ENCODE assay signal across 8 mouse cellular contexts in genomic region chr13:69739091-69739758, GRCm38 (mm10). TPM values are rescaled to one million over a fixed set of nuclear protein-coding genes. Genes with fewer than 3 reads are reported as not detected.
DNase-seq lines count a peak whose midpoint lies in the region; ATAC-seq lines count a peak whose summit lies in the region.

No protein-coding gene starts in this region.

- H3K27ac ChIP-seq in kidney, embryonic 15.5 days = peak overlapping the region; percentile 54; the same call in 1 of the 2 replicates
- H3K27ac ChIP-seq in embryonic facial prominence, embryonic 13.5 days = no peak overlapping the region
- peak overlapping the region; percentile 91 for H3K27ac ChIP-seq in hindbrain, embryonic 11.5 days (ENCODE audit: low read depth, low read length)
- peak overlapping the region; percentile 43; the same call in 1 of the 2 replicates for H3K27ac ChIP-seq in limb, embryonic 15.5 days
- peak overlapping the region; percentile 93 for H3K27ac ChIP-seq in neural tube, embryonic 12.5 days

- no peaks in the 10 kb centered on the region for H3K36me3 ChIP-seq in kidney, embryonic 15.5 days
- no peaks in the 10 kb centered on the region for H3K36me3 ChIP-seq in embryonic facial prominence, embryonic 13.5 days
- H3K36me3 ChIP-seq in hindbrain, embryonic 11.5 days (ENCODE audit: control insufficient read depth, insufficient read depth, low read length) = no peaks in the 10 kb centered on the region
- no peaks in the 10 kb centered on the region for H3K36me3 ChIP-seq in limb, embryonic 15.5 days
- H3K36me3 ChIP-seq in neural tube, embryonic 12.5 days = no peaks in the 10 kb centered on the region; the same call in none of the 2 replicates

- H3K9me3 ChIP-seq in kidney, embryonic 15.5 days (replicated peaks) = no peaks in the 10 kb centered on the region
- no peaks in the 10 kb centered on the region; the same call in 1 of the 2 replicates for H3K9me3 ChIP-seq in embryonic facial prominence, embryonic 13.5 days
- H3K9me3 ChIP-seq in hindbrain, embryonic 11.5 days (ENCODE audit: control insufficient read depth, low read length) = no peaks in the 10 kb centered on the region
- H3K9me3 ChIP-seq in limb, embryonic 15.5 days = no peaks in the 10 kb centered on the region; the same call in 1 of the 2 replicates
- no peaks in the 10 kb centered on the region for H3K9me3 ChIP-seq in neural tube, embryonic 12.5 days

- H3K4me3 ChIP-seq in kidney, embryonic 15.5 days (replicated peaks) = peak overlapping the region; percentile 70
- peak overlapping the region; percentile 68 for H3K4me3 ChIP-seq in embryonic facial prominence, embryonic 13.5 days
- H3K4me3 ChIP-seq in hindbrain, embryonic 11.5 days (ENCODE audit: low read depth, low read length) = peak overlapping the region; percentile 74
- H3K4me3 ChIP-seq in limb, embryonic 15.5 days = peak overlapping the region; percentile 72
- peak overlapping the region; percentile 79 for H3K4me3 ChIP-seq in neural tube, embryonic 12.5 days

- H3K4me1 ChIP-seq in kidney, embryonic 15.5 days = peaks cover 31% of the 10 kb centered on the region
- H3K4me1 ChIP-seq in embryonic facial prominence, embryonic 13.5 days = peaks cover 18% of the 10 kb centered on the region
- H3K4me1 ChIP-seq in hindbrain, embryonic 11.5 days (replicated peaks; ENCODE audit: control insufficient read depth, insufficient read depth, low read length) = peaks cover 3% of the 10 kb centered on the region; the same call in 1 of the 2 replicates
- H3K4me1 ChIP-seq in limb, embryonic 15.5 days = peaks cover 30% of the 10 kb centered on the region
- peaks cover 39% of the 10 kb centered on the region for H3K4me1 ChIP-seq in neural tube, embryonic 12.5 days

- peaks cover 68% of the 10 kb centered on the region for H3K27me3 ChIP-seq in kidney, embryonic 15.5 days
- H3K27me3 ChIP-seq in embryonic facial prominence, embryonic 13.5 days = peaks cover 81% of the 10 kb centered on the region
- peaks cover 3% of the 10 kb centered on the region; the same call in 1 of the 2 replicates for H3K27me3 ChIP-seq in hindbrain, embryonic 11.5 days (ENCODE audit: control insufficient read depth, insufficient read depth, low read length)
- H3K27me3 ChIP-seq in limb, embryonic 15.5 days = peaks cover 54% of the 10 kb centered on the region
- H3K27me3 ChIP-seq in neural tube, embryonic 12.5 days (replicated peaks) = peaks cover 26% of the 10 kb centered on the region

- ATAC-seq in kidney, embryonic 15.5 days (replicated peaks; ENCODE audit: low FRiP score) = peak; percentile 80
- peak; percentile 48 for ATAC-seq in embryonic facial prominence, embryonic 13.5 days (ENCODE audit: insufficient number of reproducible peaks, insufficient read depth, low FRiP score, low TSS enrichment, low read depth)
- ATAC-seq in hindbrain, embryonic 11.5 days (ENCODE audit: low FRiP score) = peak; percentile 75
- ATAC-seq in limb, embryonic 15.5 days (ENCODE audit: insufficient number of reproducible peaks, low FRiP score, low TSS enrichment, low read depth) = peak; percentile 25
- peak; percentile 74 for ATAC-seq in neural tube, embryonic 12.5 days (ENCODE audit: low FRiP score, low read depth)

- peak overlapping the region; percentile 65 for H3K9ac ChIP-seq in kidney, embryonic 15.5 days
- peak overlapping the region; percentile 73 for H3K9ac ChIP-seq in embryonic facial prominence, embryonic 13.5 days
- peak overlapping the region; percentile 79 for H3K9ac ChIP-seq in hindbrain, embryonic 11.5 days (ENCODE audit: low read depth, low read length)
- H3K9ac ChIP-seq in limb, embryonic 15.5 days = peak overlapping the region; percentile 50
- H3K9ac ChIP-seq in neural tube, embryonic 12.5 days = peak overlapping the region; percentile 90

- H3K4me2 ChIP-seq in kidney, embryonic 15.5 days = peak overlapping the region; percentile 98
- peak overlapping the region; percentile 99 for H3K4me2 ChIP-seq in embryonic facial prominence, embryonic 13.5 days
- H3K4me2 ChIP-seq in hindbrain, embryonic 11.5 days (replicated peaks; ENCODE audit: low read depth, low read length) = peak overlapping the region; percentile 90
- peak overlapping the region; percentile 100 for H3K4me2 ChIP-seq in limb, embryonic 15.5 days
- H3K4me2 ChIP-seq in neural tube, embryonic 12.5 days (replicated peaks) = peak overlapping the region; percentile 88

- no peak for DNase-seq in kidney, adult 18-20 months
- DNase-seq in adrenal gland, postnatal 14 days = peak; percentile 43
- peak; percentile 74 for DNase-seq in hindbrain, embryonic 11.5 days (ENCODE audit: low spot score)
- no peak for DNase-seq in c-Kit-positive CD71-positive TER-119-positive erythroid progenitor cells, embryonic 14.5 days (ENCODE audit: low spot score)

- WGBS in kidney, embryonic 15.5 days = under 1% methylated on average over 70 of the region's 78 CpGs
- WGBS in embryonic facial prominence, embryonic 13.5 days = under 1% methylated on average over 78 of the region's 78 CpGs
- whole genome bisulfite sequencing in hindbrain, embryonic 11.5 days = under 1% methylated on average over 74 of the region's 78 CpGs
- 0% methylated on average over 64 of the region's 78 CpGs for WGBS in limb, embryonic 15.5 days
- WGBS in neural tube, embryonic 12.5 days = under 1% methylated on average over 72 of the region's 78 CpGs

RNA-seq across cellular contexts. Expression of gene Ube2ql1, which starts 0.5 kb away (rescaled TPM):
- polyA plus RNA-seq in kidney, embryonic 15.5 days (2015; fragmentation: Nextera tagmentation; extraction: Ambion mirVana) = 0.51 and 0.72 TPM in 2 replicates
- total RNA-seq in adrenal gland, postnatal 14 days (2021) = 1.4 and 2.3 TPM in 2 replicates
- polyA plus RNA-seq in embryonic facial prominence, embryonic 13.5 days (2015; fragmentation: Nextera tagmentation; extraction: Ambion mirVana) = 0.80 and 1.1 TPM in 2 replicates
- 14.2 and 16.1 TPM in 2 replicates for polyA plus RNA-seq in hindbrain, embryonic 11.5 days (2014; fragmentation: Nextera tagmentation; extraction: Ambion mirVana)
- polyA plus RNA-seq in limb, embryonic 15.5 days (2015; fragmentation: Nextera tagmentation; extraction: Ambion mirVana) = 1.0 and 2.1 TPM in 2 replicates
- polyA plus RNA-seq in neural tube, embryonic 12.5 days (2016; fragmentation: Nextera tagmentation; extraction: Ambion mirVana) = 31.3 and 34.3 TPM in 2 replicates

Comparison
In these comparisons a context has a peak if more than half of its experiments do, and no peak if none do; other contexts are left out.
1. ATAC-seq: peak in every context shown above with its lines; median percentile 80 in kidney, embryonic 15.5 days; 75 in hindbrain, embryonic 11.5 days; 74 in neural tube, embryonic 12.5 days; 48 in embryonic facial prominence, embryonic 13.5 days; 25 in limb, embryonic 15.5 days.
2. DNase-seq: peak in adrenal gland, postnatal 14 days (single experiment) and hindbrain, embryonic 11.5 days (single experiment); none in kidney, adult 18-20 months (single experiment) and c-Kit-positive CD71-positive TER-119-positive erythroid progenitor cells, embryonic 14.5 days (single experiment).
3. Peak in every context shown above with its lines, with median percentiles within 50 percentile points of each other: H3K4me2 ChIP-seq, H3K4me3 ChIP-seq and H3K9ac ChIP-seq.